Mouse (Mus musculus): Measurements from ENCODE around the gene B4galnt1.

GRCm38 (mm10) chr10:127208921-127209320 lies 43.9 kb downstream of the B4galnt1 start:
- TF ChIP-seq CTCF (IDR thresholded peaks at IDR 0.05) (no peak), POLR2A (IDR thresholded peaks at IDR 0.05; ENCODE audit: insufficient read depth, low read depth, low read length) (no peak)
